Mouse (Mus musculus) stomach, adult 2 months (tissue): Measurements from ENCODE around the gene Vmn2r44. TPM values are rescaled to one million over a fixed set of nuclear protein-coding genes. Genes with fewer than 3 reads are reported as not detected.

Source experiments
- polyA plus RNA-seq: library from polyadenylated mRNA; depleted of rRNA; stranded (reverse); fragments of >200 nt; gene quantifications from 2 replicates; pipeline ENCODE4 v1.2.3, GENCODE M21; 2012; rRNA removed

Vmn2r44 gene
- not detected in 2 replicates for polyA plus RNA-seq

DNA sequence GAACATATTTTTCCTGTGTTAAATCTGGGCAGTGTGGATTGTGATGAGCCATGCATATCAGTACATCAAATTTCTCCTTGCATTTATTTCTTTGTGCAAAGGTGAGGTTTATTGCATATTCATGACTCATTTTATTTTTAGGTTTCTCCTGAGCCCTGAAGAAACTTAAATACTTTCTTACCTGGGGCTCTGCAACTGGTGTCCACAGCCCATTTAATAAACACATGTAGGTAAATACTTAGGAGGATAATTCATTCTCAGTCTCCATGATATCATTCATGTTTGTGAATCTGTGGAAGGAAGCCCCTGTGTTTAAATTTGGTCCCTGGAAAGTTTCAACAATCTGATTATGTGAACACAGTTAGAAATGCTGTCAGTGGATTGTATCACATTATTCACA is at the start of gene Vmn2r44:
Gene Vmn2r44 (minus strand): TSS at position 101 of the 400 bp plus-strand sequence.

Other genes starting within 250 kb of the Vmn2r44 start
- gene Vmn2r41, start 221.7 kb downstream of the Vmn2r44 start, polyA plus RNA-seq = not detected in 2 replicates
- gene Vmn2r42, start 183.0 kb downstream of the Vmn2r44 start, polyA plus RNA-seq = not detected in 2 replicates
- gene Vmn2r43, start 122.7 kb downstream of the Vmn2r44 start, polyA plus RNA-seq = not detected in 2 replicates
- gene Vmn2r45, start 105.7 kb upstream of the Vmn2r44 start, polyA plus RNA-seq = not detected in 2 replicates